Mouse (Mus musculus): ENCODE measurements around the gene A830018L16Rik. TPM values are rescaled to one million over a fixed set of nuclear protein-coding genes. Genes with fewer than 3 reads are reported as not detected.

A830018L16Rik gene
- total and polyA plus RNA-seq, 3 experiments = not detected

- Histone ChIP-seq H3K9ac (ENCODE audit: control insufficient read depth, low read depth, low read length, poor library complexity, severe bottlenecking) (no peak overlapping the region), H3K36me3 (ENCODE audit: control insufficient read depth in 1 of 2, insufficient read depth in 2 of 2, low read length in 2 of 2) (no peaks in the 10 kb centered on the region), H3K4me3 (ENCODE audit: control insufficient read depth in 1 of 2, insufficient read depth in 1 of 2, low read depth in 2 of 2, low read length in 2 of 2) (no peak overlapping the region), H3K27ac (ENCODE audit: control insufficient read depth, low read depth, low read length) (no peak overlapping the region), H3K9me3 (replicated peaks; ENCODE audit: insufficient read depth, low read length) (no peaks in the 10 kb centered on the region), H3K27me3 (ENCODE audit: control insufficient read depth in 1 of 2, insufficient read depth in 2 of 2, low read length in 2 of 2) (no peaks in the 10 kb centered on the region), H3K79me2 (ENCODE audit: control insufficient read depth, insufficient read depth, low read length, poor library complexity) (no peaks in the 10 kb centered on the region), H3K4me1 (ENCODE audit: control insufficient read depth in 1 of 2, insufficient read depth in 2 of 2, low read length in 2 of 2) (no peaks in the 10 kb centered on the region)
- no peak for DNase-seq (ENCODE audit: low read depth, low spot score)
- TF ChIP-seq GATA1 (IDR thresholded peaks at IDR 0.05; ENCODE audit: low read depth, low read length) = no peak
- TF ChIP-seq USF1 (IDR thresholded peaks at IDR 0.05; ENCODE audit: low read depth, low read length) = no peak
- TF ChIP-seq E2F4 (IDR thresholded peaks at IDR 0.05; ENCODE audit: borderline replicate concordance, low read depth, low read length) = no peak
- TF ChIP-seq ETS1 (IDR thresholded peaks at IDR 0.05; ENCODE audit: low read depth, low read length) = no peak
- no peak for TF ChIP-seq BHLHE40 (IDR thresholded peaks at IDR 0.05; ENCODE audit: borderline replicate concordance, low read depth, low read length)
- TF ChIP-seq RAD21 (IDR thresholded peaks at IDR 0.05; ENCODE audit: low read depth, low read length) = no peak
- TF ChIP-seq SIN3A (IDR thresholded peaks at IDR 0.05; ENCODE audit: low read length) = no peak
- no peak for TF ChIP-seq MAFK (IDR thresholded peaks at IDR 0.05; ENCODE audit: borderline replicate concordance, low read depth, low read length)
- TF ChIP-seq CHD1 (IDR thresholded peaks at IDR 0.05; ENCODE audit: low read depth, low read length) = no peak
- no peak for TF ChIP-seq MXI1 (IDR thresholded peaks at IDR 0.05; ENCODE audit: low read depth, low read length)
- TF ChIP-seq POLR2AphosphoS2 (IDR thresholded peaks at IDR 0.05; ENCODE audit: low read length) = no peak
- TF ChIP-seq POLR2A (IDR thresholded peaks at IDR 0.05; ENCODE audit: control insufficient read depth in 1 of 2, insufficient read depth in 1 of 2, low read depth in 1 of 2, low read length in 2 of 2, poor library complexity in 1 of 2) = no peak
- no peak for TF ChIP-seq ZMIZ1 (IDR thresholded peaks at IDR 0.05; ENCODE audit: low read depth, low read length)
- TF ChIP-seq CHD2 (IDR thresholded peaks at IDR 0.05; ENCODE audit: low read length) = no peak
- no peak for TF ChIP-seq TCF12 (IDR thresholded peaks at IDR 0.05; ENCODE audit: low read depth, low read length)
- TF ChIP-seq ZC3H11A (IDR thresholded peaks at IDR 0.05; ENCODE audit: low read depth, low read length) = no peak
Measured at GRCm38 (mm10) chr1:11881706-11882105, 467.8 kb downstream of the A830018L16Rik start.

- no peak for TF ChIP-seq JUND (IDR thresholded peaks at IDR 0.05; ENCODE audit: low read depth, low read length)
- no peak for TF ChIP-seq NRF1 (IDR thresholded peaks at IDR 0.05; ENCODE audit: insufficient read depth, low read depth, low read length, poor library complexity, severe bottlenecking)
- TF ChIP-seq MEF2A (IDR thresholded peaks at IDR 0.05; ENCODE audit: extremely low read depth, insufficient replicate concordance, low read depth, low read length, poor library complexity, severe bottlenecking) = no peak
- TF ChIP-seq MAZ (IDR thresholded peaks at IDR 0.05; ENCODE audit: low read depth, low read length) = no peak
- TF ChIP-seq RCOR1 (IDR thresholded peaks at IDR 0.05; ENCODE audit: low read depth, low read length) = no peak
- no peak for TF ChIP-seq ZKSCAN1 (IDR thresholded peaks at IDR 0.05; ENCODE audit: low read depth, low read length)
- TF ChIP-seq POLR2A (IDR thresholded peaks at IDR 0.05; ENCODE audit: control insufficient read depth in 1 of 2, insufficient read depth in 1 of 2, low read depth in 1 of 2, low read length in 2 of 2, poor library complexity in 1 of 2) = no peak
- TF ChIP-seq HCFC1 (IDR thresholded peaks at IDR 0.05; ENCODE audit: low read depth, low read length) = no peak
- no peak overlapping the region for H3K4me3 ChIP-seq (ENCODE audit: control insufficient read depth in 1 of 2, insufficient read depth in 1 of 2, low read depth in 2 of 2, low read length in 2 of 2)
- no peak overlapping the region for H3K9ac ChIP-seq (ENCODE audit: control insufficient read depth, low read depth, low read length, poor library complexity, severe bottlenecking)
- DNase-seq (ENCODE audit: low read depth, low spot score) = no peak
- no peaks in the 10 kb centered on the region for H3K4me1 ChIP-seq (ENCODE audit: control insufficient read depth in 1 of 2, insufficient read depth in 2 of 2, low read length in 2 of 2)
- H3K9me3 ChIP-seq (replicated peaks; ENCODE audit: insufficient read depth, low read length) = no peaks in the 10 kb centered on the region
- H3K27ac ChIP-seq (ENCODE audit: control insufficient read depth, low read depth, low read length) = no peak overlapping the region
- no peaks in the 10 kb centered on the region for H3K27me3 ChIP-seq (ENCODE audit: control insufficient read depth in 1 of 2, insufficient read depth in 2 of 2, low read length in 2 of 2)
- H3K79me2 ChIP-seq (ENCODE audit: control insufficient read depth, insufficient read depth, low read length, poor library complexity) = no peaks in the 10 kb centered on the region
- no peaks in the 10 kb centered on the region for H3K36me3 ChIP-seq (ENCODE audit: control insufficient read depth in 1 of 2, insufficient read depth in 2 of 2, low read length in 2 of 2)
Measured at GRCm38 (mm10) chr1:11895715-11896114, 481.8 kb downstream of the A830018L16Rik start.
